Mouse (Mus musculus): ENCODE data around the gene Dctpp1. TPM values are rescaled to one million over a fixed set of nuclear protein-coding genes. Genes with fewer than 3 reads are reported as not detected.

Dctpp1 gene
- polyA plus RNA-seq (2017; shearing (Covaris generic)) = 10 to 100 TPM; 37.2 to 88.3 (median 51.2) TPM

DNA sequence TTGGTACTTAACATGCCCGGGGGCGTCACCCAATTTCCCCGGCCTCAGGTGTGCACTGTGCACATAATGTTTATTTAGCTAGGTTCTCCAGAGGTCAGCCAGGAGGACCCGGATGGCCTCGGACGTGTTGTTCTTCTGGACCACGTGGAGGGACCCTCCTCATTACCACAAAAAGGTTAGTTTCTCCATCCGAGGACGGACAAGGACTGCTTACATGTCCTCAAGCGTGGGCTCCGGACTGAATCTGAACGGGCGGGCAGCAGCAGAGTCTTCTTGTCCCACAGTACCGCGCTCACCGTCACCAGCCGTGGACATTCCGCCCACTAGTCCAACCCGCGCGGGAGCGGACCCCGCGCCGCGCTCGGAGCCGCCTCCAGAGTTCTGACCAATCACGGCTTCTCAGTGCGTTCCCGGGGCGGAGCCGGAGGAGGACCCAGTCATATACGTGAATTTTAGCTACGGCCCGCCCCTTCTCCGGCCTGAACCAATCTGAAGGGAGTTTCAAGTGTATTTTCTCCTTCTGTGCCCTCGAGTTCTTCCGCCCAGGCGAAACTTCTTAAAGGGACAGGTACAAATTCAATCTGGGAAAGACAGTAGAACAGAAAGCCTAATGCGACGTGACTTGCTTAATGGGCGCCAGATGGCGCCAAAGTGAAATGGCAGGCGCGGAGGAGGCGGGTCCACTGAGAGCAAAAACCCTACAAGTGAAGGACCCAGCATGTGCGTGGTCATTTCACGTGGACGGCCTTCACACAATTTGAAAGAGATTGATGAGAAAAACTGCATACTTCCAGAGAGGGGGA, at the start of gene Dctpp1:
Gene Dctpp1 (minus strand): TSS at position 401 of the 803 bp plus-strand sequence.
- ATAC-seq = peak; percentile 99

DNA sequence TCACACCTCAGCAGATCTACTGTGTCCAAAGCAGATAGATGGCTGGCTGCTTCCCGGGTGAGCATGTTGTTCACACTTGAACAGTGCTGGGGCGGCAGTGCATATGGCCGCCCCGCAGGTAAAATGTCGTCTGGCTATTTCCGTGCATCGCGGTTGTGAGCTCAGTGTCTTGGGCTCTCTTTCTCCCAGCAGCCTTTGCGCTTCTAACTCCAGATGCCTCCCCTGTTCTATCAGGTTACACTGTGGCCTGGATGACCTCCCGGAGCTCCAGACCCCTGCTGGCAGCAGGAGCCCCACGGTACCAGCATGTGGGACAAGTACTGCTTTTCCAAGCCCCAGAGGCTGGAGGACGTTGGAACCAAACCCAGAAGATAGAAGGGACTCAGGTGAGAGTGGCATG, 49.4 kb upstream of the Dctpp1 start:
- no peak for ATAC-seq

DNA sequence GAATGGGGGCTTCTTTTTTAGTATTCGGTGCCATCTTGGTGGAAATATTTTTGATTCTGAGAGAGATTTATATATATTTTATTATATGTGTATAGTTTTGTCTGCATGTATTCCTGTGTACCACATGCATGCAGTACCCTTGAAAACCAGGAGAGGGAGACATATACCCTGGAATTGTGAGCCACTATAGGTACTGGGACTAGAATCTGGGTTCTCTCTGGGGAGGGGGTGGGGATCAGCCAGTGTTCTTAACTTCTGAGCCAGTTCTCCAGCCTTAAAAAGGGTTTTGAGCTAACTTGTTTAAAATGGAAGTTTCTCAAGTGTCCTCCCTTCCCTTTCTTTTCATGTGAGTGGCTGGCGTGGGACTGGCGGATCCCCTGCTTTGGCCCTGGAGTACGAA, 48.4 kb upstream of the Dctpp1 start:
- ATAC-seq = no peak

DNA sequence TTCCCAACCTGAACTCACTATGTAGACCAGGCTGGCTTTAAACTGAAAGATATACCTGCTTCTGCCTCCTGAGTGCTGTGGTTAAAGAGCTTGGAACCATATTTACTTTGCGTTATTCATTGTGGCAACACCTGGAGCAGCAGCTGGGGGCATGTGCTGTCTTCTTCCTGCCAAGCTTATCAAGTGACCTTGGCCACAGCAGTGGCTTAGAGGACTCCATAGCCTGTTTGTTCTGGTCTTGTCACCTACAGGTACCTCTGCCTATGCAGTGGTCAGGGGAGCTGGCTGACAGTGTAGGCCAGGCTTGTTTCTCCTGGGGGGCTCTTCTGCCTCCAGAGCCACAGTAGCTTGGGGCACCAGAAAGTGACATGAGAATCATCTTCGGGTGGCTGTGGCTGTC, 47.9 kb upstream of the Dctpp1 start:
- ATAC-seq = no peak

DNA sequence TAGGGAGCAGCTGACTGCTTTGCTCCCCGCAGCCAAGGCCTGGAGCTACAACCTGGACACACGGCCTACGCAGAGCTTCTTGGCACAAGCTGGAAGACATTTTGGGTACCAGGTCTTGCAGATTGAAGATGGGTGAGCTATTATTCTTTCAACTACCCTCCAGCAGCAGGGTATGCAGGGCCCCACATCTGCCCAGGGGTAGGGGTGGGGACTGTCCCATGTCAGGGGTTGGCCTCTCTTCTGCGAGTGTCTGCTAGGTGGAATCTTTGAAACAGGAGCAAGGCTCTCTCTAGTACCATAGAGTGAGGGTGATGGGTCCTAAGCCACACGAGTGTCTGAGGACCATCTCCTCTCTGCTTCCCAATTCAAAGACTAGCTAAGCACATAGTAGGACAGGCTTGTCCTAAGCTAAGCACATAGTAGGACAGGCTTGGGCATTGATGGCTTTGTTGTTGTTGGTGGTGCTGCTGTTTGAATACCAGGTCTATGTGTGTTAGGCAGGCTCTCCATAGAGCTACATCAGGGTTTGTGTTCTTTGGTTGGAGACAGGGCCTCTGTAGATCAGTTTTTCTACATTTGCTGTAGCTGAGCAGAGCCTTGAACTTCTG, 37.2 kb upstream of the Dctpp1 start:
- peak; percentile 17 for ATAC-seq

DNA sequence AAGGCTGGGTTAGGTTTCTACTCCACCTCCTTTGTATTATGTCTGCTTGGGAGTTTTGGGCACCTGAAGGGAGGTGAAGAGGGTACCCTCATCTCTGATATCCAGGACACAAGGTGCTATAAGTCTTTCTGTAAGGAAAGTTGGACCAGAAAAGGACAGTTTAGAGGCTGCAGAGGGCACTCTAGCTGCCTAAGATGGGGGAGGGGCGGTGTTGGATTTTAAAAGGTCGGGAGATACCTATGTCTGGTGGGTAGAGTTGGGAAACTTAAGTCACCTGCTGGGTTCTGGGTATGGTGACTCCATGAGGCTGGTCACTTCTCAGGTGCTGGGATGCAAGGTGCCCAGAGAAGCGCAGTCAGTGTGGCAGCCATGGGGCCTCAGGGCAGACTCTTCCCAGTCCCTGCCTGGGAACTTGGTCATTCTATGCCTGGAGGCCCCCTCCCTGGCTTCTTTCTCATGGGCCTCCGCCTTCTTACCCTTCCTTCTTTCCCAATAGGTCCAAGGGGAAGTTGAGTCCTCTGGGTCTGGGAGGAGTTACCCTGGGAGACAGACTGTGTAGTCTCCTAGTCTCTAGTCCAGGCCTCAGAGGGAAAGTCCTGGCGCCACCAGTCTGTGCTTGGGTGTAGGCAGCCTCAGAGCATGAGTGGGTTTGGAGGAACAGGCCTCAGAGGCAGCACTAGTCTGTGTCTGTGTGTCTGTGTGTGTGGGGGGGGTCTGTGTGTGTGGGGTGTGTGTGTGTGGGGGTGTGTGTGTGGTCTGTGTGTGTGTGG, 36.5 kb upstream of the Dctpp1 start:
- no peak for ATAC-seq

DNA sequence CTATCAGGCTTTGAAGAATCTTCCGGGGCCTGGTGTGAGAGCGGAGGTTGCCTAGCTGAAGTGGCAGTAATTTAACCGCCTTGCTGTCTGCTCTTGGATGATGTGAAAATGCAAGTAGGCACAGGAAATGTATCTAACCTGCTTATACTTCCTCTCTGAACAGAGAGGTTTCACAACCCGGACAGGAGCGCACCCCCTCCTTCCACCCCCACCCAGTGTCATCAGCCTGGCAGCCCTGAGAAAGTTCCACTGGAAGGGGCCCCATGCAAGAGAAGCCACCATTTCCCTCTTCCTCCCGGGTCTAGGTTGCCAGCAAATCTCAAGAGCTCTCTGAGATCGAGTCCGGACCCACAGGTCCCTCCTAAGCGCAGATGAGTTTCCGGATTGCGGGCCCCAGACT, 35.6 kb upstream of the Dctpp1 start, which contains the start of gene Itgal:
Gene Itgal (plus strand): TSS at position 163 of the 400 bp plus-strand sequence.
- ATAC-seq = peak; percentile 91

DNA sequence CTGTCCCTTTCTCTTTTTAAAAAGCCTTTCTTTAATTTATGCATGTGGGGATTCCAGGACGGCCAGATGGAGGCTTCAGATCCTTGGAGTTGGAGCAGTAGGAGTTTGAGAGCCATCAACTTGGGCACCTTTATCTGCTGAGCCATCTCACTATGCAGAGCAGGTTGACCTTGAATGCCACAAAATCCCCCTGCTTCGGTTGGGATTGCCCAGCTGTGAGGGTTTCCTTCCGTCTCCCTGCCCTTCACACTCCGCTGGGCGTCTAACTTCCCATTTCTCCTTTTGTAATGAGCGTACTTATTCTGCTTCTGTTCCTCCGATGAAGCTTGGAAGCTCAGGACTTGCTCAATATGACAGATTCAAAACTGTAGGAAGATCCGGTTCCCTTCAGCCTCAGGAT, 29.6 kb upstream of the Dctpp1 start:
- ATAC-seq = no peak

DNA sequence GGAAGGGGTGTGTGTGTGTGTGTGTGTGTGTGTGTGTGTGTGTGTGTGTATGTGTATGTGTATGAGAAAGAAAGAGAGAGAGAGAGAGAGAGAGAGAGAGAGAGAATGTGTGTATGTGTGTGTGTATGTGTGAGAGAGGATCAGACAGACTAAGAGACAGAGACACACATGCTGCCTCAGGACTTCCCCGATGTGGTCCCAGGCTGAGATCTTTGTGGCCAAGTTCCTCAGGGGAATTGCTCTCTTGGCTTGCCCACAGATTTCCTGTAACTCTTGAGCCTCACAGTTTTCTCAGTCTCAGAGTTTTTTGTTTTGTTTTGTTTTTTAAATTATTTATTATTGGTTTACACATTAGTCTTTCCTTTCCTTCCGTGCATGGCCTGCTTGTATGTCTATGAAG, 28.8 kb upstream of the Dctpp1 start:
- no peak for ATAC-seq

DNA sequence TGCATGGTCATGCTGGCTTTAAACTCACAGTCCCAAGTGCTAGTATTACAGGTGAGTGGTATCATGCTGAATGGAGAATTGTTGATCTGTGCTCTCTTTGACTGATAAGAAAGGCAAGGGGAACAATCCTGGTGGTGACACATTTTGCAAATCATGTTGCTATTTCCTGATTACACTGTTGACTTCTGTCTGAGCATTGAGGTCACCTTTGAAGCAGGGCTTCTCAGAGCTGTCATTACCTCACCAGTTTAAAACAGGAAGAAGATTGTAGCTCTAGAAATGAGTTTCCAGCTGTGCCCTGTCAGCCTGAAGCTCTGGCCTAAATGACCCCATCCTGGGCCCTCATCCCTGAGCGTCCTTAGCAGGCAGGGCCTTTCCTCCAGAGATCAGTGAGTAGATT, 27.4 kb upstream of the Dctpp1 start:
- peak; percentile 80 for ATAC-seq

DNA sequence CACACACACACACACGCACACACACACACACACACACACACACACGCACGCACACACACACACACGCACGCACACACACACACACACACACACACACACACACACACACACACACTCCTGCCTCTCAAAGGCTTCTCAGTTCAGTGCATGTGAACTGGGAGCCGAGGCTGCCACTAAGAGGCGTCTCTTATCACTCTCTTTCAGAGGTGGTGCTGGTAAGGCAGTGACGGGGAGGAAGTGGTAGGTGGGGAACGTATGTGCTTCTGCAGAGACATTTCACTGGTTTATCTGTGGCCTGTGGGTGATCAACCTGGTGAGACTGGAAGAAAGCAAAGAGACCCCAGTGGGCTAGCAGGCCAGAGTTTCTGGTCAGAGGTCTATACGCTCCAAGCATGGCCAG, 24.6 kb upstream of the Dctpp1 start:
- ATAC-seq = peak; percentile 83

DNA sequence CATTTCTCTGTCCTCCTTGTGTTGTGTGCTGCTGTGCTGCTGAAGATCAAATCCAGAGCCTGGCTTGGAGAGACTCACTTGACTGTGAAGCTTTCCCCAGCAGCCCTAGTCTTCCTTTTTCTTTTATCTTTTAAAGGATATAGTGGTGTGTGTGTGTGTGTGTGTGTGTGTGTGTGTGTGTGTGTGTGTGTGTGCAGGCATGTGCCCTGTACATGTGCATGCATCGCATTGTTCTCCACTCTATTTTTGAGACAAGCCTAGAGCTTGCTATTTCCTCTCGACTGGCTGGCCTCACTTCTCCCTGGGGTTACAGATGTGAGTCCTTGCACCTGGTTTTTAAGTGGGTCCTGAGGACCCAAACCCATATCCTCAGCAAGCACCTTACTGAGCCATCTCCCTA, 21.7 kb upstream of the Dctpp1 start:
- no peak for ATAC-seq

DNA sequence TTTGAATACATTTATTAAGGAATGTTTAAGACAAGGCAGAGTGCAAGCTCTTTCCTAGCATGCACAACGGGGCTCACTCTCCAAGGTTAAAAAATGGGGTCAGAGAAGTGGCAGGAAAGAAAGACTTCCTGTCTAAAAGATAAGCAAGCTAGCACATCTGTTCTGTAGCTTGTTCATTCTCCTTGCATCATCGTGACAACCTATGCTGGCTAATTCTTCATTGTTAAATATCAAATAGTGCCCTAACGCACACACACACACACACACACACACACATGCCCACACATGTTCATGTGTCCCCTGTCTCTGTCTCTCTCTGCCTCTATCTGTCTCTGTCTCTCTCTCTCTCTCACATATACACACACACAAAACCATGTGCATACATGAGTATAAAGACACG, 20.6 kb upstream of the Dctpp1 start:
- ATAC-seq = no peak

DNA sequence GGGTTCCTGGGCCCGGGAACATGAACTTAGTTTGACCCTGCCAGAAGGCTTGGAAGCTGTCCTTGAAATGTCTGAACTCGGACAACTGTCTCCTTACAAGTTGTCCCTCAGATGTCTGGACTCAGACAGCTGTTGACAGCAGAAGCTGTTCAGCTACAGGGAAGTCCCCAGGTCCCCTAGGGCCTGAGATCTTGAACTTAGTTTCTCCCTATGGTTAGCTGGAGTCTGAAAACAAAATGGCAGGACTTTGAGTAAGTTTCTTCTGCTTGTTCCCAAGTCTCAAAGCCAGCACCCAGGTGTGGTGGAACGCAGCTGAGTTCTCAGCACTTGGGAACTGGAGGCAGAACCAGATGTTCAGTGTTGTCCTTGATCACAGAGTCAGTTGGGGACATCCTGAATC, 19.6 kb upstream of the Dctpp1 start:
- ATAC-seq = no peak

DNA sequence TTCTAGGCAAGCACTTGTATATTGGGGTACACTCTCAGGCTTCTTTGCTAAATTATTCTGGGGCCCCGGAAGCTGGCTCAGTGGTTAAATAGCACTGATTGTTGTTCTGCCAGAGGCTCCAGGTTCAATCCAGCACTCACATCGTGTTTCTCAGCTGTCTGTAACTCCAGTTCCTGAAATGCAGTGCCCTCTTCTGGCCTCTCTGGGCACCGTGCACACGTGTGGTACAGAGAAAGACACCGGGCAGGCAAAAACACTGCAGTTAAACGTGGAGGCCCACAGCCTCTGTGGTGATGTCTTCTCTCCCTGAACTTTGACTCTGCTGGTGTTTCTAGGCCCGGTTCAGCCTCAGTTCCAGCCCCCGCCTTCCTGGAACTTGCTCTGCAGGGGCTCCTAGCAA, 17.8 kb upstream of the Dctpp1 start:
- ATAC-seq = peak; percentile 33

DNA sequence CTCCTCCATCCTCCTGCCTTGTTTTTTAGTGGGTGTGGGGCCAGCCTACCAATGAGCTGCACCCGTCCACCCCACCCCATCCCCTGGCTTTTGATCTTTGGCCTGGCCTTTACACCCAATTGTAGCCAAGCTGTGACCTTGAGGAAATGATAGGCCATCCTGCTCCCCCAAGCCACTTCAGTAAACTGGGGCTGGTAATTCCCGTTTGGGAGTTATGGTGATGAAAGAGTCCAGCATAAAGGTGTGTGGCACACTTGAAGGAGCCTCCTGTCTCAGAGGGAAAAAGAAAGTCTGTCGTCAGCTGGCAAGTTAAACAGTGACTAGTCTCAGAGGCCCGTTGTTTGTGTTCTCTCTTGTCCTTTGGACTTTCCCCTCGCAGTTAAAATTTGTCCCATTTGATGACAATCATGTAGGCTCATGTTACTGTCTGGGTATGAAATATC, 16.0 kb upstream of the Dctpp1 start:
- ATAC-seq = no peak

DNA sequence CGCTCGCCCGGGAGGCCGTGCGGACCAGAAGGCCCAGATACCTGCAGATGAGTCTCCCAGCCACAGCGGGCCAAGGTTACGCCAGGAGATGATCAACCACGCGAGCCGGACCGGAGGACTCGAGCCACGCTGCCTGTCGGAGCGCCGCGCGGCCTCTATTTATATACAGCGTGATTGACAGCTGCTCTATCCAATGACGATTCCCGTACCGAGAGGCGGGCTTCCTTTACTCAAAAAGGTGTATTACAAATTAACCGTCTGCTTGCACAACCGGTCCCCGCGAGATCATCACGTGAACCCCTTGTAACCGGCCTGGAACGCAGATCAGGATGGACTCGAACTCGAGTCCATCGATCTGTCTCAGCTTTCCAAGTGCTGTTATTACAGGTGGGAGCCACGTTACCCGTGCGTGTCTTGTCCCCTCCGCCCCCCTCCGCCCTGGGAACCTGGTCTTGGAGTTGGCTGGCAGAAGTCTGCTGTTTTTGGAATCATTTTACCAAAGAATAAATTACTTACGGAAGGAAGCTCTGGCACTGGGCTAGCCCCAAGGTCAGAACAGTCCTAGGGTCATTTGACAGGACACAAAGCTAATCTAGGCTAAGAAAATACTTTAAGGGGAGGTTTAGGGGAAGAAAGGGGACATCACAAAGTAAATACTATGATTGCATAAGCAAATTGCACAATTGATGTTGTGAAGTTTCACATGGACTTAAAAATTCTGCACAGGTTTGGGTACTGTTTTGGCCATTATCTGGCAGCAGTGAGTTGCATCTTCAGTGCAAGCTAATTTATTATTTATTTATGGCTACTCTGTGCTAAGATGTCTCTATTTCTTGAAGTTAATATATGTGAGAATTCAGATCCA, 13.6 kb upstream of the Dctpp1 start, which contains the start of gene Sephs2:
Gene Sephs2 (minus strand): TSS at position 131 of the 865 bp plus-strand sequence.
- peak; percentile 97 for ATAC-seq

DNA sequence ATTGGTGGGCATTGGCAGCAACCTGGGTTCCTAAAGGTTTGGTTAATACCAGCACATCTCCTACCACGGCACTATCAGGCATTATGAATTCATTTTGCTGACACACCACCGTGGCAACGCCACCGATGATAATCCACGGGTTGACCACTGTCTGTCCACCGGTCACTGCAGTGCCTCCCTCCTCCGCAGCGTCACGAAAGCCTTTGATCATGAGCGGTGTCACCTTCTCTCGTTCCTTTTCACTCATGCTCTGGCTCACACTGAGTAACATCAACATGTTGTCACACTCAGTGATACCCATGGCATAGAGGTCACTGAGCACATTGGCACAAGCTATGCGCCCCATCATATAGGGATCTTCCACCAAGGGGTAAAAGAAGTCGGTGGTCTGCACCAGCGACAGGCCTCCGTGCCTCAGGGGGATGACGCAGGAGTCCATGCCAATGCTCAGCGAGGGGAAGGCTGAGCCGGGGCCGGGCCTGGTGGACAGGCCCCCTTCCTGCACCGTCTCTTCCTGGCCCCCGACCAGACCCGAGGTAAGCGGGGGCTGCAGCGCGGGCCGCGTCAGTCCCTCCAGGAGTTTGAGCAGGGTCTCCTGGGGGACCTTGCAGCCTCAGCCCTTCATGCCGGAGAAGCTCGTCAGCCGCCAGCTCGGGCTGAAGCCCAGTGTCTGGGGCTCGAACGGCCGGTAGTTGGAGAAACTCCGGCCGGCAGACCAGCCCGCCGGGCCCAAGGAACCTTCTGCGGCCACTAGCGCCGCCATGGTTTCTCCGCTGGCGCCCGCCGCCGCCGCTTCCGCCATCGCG, 12.8 kb upstream of the Dctpp1 start:
- peak; percentile 29 for ATAC-seq

DNA sequence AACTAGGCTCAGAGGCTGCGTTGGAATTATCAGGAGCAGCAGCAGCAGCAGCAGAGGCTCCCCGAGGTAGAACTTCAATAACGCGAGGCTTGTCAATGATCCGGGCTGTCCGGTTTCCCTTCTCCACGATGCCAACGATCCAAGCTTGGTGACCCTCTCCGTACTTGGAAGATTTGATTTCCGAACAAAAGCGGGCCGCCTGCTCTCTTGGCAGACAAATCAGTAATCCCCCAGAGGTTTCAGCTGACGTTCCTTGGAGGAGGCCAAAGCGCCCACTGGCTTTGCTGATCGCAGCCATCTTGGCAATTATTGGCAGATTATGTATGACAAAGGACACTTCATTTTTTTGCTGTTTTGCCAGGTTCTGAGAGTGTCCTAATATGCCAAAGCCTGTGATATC, 12.1 kb upstream of the Dctpp1 start:
- ATAC-seq = no peak

DNA sequence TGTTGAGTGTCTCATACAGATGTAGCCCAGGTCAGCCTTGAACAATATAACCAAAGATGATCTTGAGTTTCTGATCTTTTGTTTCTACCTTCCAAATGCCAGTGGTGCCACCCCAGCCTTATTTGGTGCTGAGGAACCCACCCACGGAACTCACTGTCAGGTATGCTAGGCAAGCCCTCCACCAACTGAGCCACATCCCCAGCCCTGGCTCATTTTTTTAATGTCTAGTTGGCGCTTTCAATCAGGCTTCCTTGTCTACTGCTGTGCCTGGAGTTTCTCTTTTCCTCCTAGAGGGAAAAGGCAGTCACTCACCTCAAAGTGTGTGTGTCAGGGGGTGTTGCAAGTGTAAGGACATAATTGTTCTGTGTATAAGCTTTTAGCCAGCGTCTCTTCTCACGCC, 10.6 kb upstream of the Dctpp1 start:
- no peak for ATAC-seq

DNA sequence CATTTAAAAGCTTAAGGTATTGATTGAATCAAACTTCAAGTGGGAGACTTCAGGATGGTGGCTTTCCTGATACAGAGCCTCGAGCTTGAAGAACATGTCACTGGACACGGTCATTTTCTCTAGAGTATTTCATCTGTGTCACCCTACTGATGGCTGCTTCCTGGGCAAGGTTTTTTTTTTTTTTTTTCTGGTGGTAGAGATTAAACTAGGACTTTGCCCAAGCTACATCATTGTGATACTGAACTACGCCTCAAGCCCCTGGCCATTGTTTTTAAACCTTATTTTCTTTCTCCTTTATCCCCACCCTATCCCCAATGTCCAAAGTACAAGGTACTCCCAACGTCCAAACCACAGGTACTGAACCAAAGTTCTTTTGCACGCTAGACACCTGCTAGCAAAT, 10.2 kb upstream of the Dctpp1 start:
- no peak for ATAC-seq

DNA sequence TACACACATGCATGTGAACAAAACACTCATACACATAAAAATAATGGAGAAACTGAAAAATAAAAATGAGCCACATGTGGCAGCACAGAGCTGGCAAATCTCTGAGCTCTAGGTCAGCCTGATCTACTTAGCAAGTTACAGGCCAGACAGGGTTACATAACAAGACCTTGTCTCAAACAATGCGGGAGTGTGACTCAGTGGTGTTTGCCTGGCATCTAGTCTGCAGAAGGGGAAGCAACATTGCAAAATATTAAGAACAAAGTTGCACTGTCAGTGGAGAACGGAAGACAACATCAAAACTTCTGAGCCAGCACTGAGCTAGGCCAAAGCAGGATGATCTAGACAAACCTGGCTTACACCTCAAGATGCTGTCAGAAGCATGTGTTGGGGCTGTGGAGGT, 9.7 kb upstream of the Dctpp1 start:
- no peak for ATAC-seq
